Mouse (Mus musculus): ENCODE results near the gene Cmya5. TPM values are rescaled to one million over a fixed set of nuclear protein-coding genes. Genes with fewer than 3 reads are reported as not detected.

Gene Cmya5
- polyA plus RNA-seq, 1 experiment from 2014 or later, result 0.39 TPM

DNA sequence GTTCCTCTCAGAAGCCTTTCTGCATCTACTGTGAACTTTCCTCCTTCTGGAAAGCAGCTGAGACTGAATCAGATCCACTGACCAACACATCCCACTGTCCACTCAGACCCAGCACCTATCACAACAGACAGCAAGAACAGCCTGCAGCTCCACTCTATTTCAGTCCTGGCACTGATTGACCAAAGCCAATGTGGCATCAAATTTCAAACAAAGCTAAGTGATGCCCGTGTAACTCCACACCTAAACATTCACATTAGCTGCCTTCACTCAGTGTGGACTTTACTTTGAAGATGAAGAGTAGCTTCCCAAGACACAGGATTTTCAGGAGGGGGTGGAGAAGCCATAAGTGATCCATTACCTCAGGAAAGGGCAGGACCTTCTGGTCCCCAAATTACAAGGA lies 122.4 kb downstream of the Cmya5 start:
- H3K27me3 ChIP-seq (ENCODE audit: control insufficient read depth, insufficient read depth, low read length), result no peaks in the 10 kb centered on the region
- ATAC-seq (ENCODE audit: low read depth), result no peak
- H3K4me3 ChIP-seq (ENCODE audit: low read depth, low read length), result no peak overlapping the region
- no peaks in the 10 kb centered on the region for H3K36me3 ChIP-seq (ENCODE audit: control insufficient read depth, insufficient read depth, low read length)
- H3K4me2 ChIP-seq (ENCODE audit: low read depth, low read length), result no peak overlapping the region
- no peaks in the 10 kb centered on the region for H3K9me3 ChIP-seq (ENCODE audit: control insufficient read depth, low read length)
- H3K27ac ChIP-seq (ENCODE audit: low read depth, low read length), result no peak overlapping the region
- WGBS, result 30% methylated on average over 1 of the region's 1 CpGs
- no peak overlapping the region for H3K9ac ChIP-seq (replicated peaks; ENCODE audit: low read depth, low read length)
- H3K4me1 ChIP-seq (ENCODE audit: control insufficient read depth, insufficient read depth, low read length), result no peaks in the 10 kb centered on the region

DNA sequence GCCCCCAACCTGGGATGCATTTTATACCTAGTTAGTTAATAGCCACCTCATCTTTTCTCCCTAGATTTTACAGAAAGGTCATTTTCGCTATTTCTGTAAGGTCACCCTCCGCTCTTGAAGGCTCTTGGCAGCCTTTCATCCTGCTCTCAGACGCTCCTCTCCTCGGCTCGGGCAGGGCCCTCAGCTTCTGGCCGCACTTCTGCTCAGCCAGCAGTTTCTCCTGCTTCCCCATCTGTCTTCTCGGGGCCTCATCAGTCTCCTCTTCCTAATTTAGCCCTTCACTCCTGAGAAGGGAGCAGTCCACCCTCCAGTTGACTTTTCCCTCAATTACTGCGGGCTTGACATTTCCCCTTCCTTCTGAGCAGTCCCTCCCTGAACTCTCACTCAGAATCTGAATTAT lies 131.6 kb downstream of the Cmya5 start:
- no peak overlapping the region for H3K4me2 ChIP-seq (ENCODE audit: low read depth, low read length)
- H3K4me1 ChIP-seq (ENCODE audit: control insufficient read depth, insufficient read depth, low read length), result no peaks in the 10 kb centered on the region
- H3K9me3 ChIP-seq (ENCODE audit: control insufficient read depth, low read length), result no peaks in the 10 kb centered on the region
- H3K27ac ChIP-seq (ENCODE audit: low read depth, low read length), result no peak overlapping the region
- no peak overlapping the region for H3K9ac ChIP-seq (replicated peaks; ENCODE audit: low read depth, low read length)
- H3K36me3 ChIP-seq (ENCODE audit: control insufficient read depth, insufficient read depth, low read length), result no peaks in the 10 kb centered on the region
- no peak for ATAC-seq (ENCODE audit: low read depth)
- WGBS, result 76% methylated on average over 8 of the region's 8 CpGs
- no peak overlapping the region for H3K4me3 ChIP-seq (ENCODE audit: low read depth, low read length)
- no peaks in the 10 kb centered on the region for H3K27me3 ChIP-seq (ENCODE audit: control insufficient read depth, insufficient read depth, low read length)

DNA sequence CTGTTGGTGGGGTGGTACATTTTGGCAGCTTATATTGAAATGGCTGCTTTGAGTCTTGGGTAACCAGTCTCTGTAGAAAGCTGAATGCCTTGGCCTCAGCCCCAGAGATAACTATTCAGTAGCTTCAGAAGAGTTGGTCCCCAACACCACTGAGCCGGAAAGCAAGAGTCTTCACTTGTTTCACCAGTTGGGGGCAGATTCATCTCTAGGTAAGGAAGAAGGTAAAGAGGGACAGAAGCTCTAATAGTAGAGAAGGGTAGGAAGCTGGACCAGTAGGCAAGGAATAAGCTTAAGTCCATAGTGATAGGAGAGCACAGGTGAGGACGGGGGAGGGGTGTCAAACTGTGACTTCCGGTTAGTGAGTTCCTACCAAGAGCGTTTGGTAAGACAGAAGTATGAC lies 133.2 kb downstream of the Cmya5 start:
- WGBS, result 94% methylated on average over 4 of the region's 4 CpGs
- no peak overlapping the region for H3K4me2 ChIP-seq (ENCODE audit: low read depth, low read length)
- no peak for ATAC-seq (ENCODE audit: low read depth)
- H3K9ac ChIP-seq (replicated peaks; ENCODE audit: low read depth, low read length), result no peak overlapping the region
- no peaks in the 10 kb centered on the region for H3K36me3 ChIP-seq (ENCODE audit: control insufficient read depth, insufficient read depth, low read length)
- no peaks in the 10 kb centered on the region for H3K4me1 ChIP-seq (ENCODE audit: control insufficient read depth, insufficient read depth, low read length)
- H3K9me3 ChIP-seq (ENCODE audit: control insufficient read depth, low read length), result no peaks in the 10 kb centered on the region
- no peaks in the 10 kb centered on the region for H3K27me3 ChIP-seq (ENCODE audit: control insufficient read depth, insufficient read depth, low read length)
- H3K4me3 ChIP-seq (ENCODE audit: low read depth, low read length), result no peak overlapping the region
- H3K27ac ChIP-seq (ENCODE audit: low read depth, low read length), result no peak overlapping the region

DNA sequence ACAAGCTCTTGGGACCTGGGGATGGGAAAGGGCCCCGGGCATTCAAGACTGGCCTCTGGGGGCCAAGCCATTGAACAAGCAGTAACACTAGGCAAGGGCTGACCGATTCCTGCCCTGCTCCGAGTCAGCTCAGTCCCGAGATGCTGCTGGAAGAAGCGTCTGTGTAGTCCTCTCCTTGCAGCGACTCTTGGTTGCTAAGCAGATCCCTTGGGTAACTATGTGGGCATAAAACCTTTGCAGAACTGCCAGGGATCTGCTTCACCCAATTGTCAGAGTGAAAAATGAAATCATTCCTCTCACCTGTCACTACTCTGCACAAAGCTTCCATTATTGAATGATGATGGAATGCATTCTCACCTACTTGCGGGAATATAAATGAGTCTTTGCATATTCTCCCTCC lies 134.0 kb downstream of the Cmya5 start:
- Histone ChIP-seq H3K27ac (ENCODE audit: low read depth, low read length) (no peak overlapping the region), H3K27me3 (ENCODE audit: control insufficient read depth, insufficient read depth, low read length) (no peaks in the 10 kb centered on the region), H3K36me3 (ENCODE audit: control insufficient read depth, insufficient read depth, low read length) (no peaks in the 10 kb centered on the region), H3K4me1 (ENCODE audit: control insufficient read depth, insufficient read depth, low read length) (no peaks in the 10 kb centered on the region), H3K4me2 (ENCODE audit: low read depth, low read length) (no peak overlapping the region), H3K9ac (replicated peaks; ENCODE audit: low read depth, low read length) (no peak overlapping the region), H3K9me3 (ENCODE audit: control insufficient read depth, low read length) (no peaks in the 10 kb centered on the region), H3K4me3 (ENCODE audit: low read depth, low read length) (no peak overlapping the region)
- 80% methylated on average over 7 of the region's 7 CpGs for WGBS
- no peak for ATAC-seq (ENCODE audit: low read depth)

DNA sequence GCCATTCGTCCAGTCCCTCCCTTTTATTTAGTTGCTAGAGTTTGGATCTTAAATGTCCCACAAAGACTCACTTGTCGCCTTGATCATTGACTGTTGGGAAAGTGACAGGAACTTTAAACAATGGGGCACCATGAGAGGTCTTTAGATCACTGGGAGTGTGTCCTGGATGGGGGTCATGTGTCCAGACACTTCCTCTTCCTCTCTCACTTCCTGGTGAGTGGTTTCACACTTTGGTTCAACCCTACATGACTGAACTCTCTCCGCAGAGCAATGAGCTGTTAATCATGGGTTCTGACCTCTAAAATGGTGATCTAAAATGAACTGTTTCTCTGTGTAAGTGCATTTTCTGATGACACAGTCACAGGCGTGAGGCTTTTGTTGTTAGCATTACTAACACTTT lies 137.4 kb downstream of the Cmya5 start:
- 81% methylated on average over 4 of the region's 4 CpGs for WGBS
- no peak for ATAC-seq (ENCODE audit: low read depth)
- Histone ChIP-seq H3K27ac (ENCODE audit: low read depth, low read length) (no peak overlapping the region), H3K4me1 (ENCODE audit: control insufficient read depth, insufficient read depth, low read length) (no peaks in the 10 kb centered on the region), H3K9me3 (ENCODE audit: control insufficient read depth, low read length) (no peaks in the 10 kb centered on the region), H3K36me3 (ENCODE audit: control insufficient read depth, insufficient read depth, low read length) (no peaks in the 10 kb centered on the region), H3K4me2 (ENCODE audit: low read depth, low read length) (no peak overlapping the region), H3K27me3 (ENCODE audit: control insufficient read depth, insufficient read depth, low read length) (no peaks in the 10 kb centered on the region), H3K4me3 (ENCODE audit: low read depth, low read length) (no peak overlapping the region), H3K9ac (replicated peaks; ENCODE audit: low read depth, low read length) (no peak overlapping the region)

DNA sequence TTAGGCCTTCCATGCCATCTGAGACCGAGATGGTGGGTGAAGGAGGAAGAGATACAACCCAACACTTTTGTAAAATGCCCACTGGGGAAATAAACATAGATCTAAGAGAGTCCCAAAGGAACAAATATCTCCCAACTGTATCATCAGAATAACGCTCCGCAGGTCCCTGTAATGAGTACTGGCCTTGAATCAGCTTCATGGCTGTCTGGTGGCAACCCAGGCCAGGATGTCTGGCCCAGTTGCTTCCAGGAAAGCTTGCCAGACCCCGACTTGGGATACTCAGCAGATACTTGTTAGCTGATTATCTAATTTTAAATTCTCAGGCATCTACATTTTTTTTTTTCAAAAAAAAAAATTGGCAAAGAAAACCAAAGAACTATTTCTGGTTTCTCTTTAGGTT lies 138.2 kb downstream of the Cmya5 start:
- Histone ChIP-seq H3K27me3 (ENCODE audit: control insufficient read depth, insufficient read depth, low read length) (no peaks in the 10 kb centered on the region), H3K4me1 (ENCODE audit: control insufficient read depth, insufficient read depth, low read length) (no peaks in the 10 kb centered on the region), H3K27ac (ENCODE audit: low read depth, low read length) (no peak overlapping the region), H3K9ac (replicated peaks; ENCODE audit: low read depth, low read length) (no peak overlapping the region), H3K4me3 (ENCODE audit: low read depth, low read length) (no peak overlapping the region), H3K4me2 (ENCODE audit: low read depth, low read length) (no peak overlapping the region), H3K36me3 (ENCODE audit: control insufficient read depth, insufficient read depth, low read length) (no peaks in the 10 kb centered on the region), H3K9me3 (ENCODE audit: control insufficient read depth, low read length) (no peaks in the 10 kb centered on the region)
- WGBS, result 88% methylated on average over 4 of the region's 4 CpGs
- no peak for ATAC-seq (ENCODE audit: low read depth)

DNA sequence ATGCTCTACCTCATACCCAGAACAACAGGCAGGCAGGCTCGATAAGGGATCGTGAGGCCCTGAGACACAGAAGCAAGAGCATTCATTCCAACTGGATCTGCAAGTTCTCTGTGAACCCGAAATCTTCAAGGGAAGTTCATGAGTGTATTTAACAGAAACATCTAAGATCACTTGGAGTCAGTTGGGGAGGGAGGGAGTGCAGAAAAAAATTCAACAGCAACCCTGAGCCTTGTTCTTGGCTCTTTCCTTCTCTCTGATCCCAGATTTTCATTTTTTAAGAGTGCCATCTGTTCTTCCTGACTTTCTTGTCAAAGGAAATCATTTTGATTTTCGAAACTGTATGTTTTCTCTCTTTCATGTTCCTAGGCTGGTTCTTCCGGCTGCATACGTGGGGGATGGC lies 140.5 kb downstream of the Cmya5 start:
- Histone ChIP-seq H3K4me1 (ENCODE audit: control insufficient read depth, insufficient read depth, low read length) (peaks cover 3% of the 10 kb centered on the region; the same call in 1 of the 2 replicates), H3K36me3 (ENCODE audit: control insufficient read depth, insufficient read depth, low read length) (no peaks in the 10 kb centered on the region), H3K9me3 (ENCODE audit: control insufficient read depth, low read length) (no peaks in the 10 kb centered on the region), H3K4me3 (ENCODE audit: low read depth, low read length) (no peak overlapping the region), H3K27me3 (ENCODE audit: control insufficient read depth, insufficient read depth, low read length) (no peaks in the 10 kb centered on the region), H3K4me2 (ENCODE audit: low read depth, low read length) (no peak overlapping the region), H3K9ac (replicated peaks; ENCODE audit: low read depth, low read length) (no peak overlapping the region), H3K27ac (ENCODE audit: low read depth, low read length) (no peak overlapping the region)
- 90% methylated on average over 6 of the region's 6 CpGs for WGBS
- ATAC-seq (ENCODE audit: low read depth), result no peak

DNA sequence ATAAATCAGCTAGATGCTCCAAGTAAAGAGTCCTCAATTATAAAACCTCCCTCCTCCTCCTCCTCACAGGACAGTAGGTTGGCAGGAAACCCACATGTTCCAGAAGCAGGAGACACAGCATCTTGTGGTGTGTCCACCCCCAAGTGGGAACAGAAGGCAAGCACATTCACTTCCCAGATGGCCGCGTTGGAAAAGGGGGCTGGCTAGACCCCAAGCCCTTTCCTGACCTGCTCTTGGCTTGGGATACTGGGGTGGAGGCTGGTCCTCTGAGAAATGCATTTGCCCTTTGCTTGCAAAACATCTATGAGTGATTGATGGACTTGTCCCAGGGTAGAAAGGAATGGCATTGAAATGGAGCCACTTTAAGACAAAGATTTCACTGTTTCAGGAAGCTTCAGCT lies 142.1 kb downstream of the Cmya5 start:
- Histone ChIP-seq H3K4me1 (ENCODE audit: control insufficient read depth, insufficient read depth, low read length) (peaks cover 3% of the 10 kb centered on the region; the same call in 1 of the 2 replicates), H3K4me3 (ENCODE audit: low read depth, low read length) (no peak overlapping the region), H3K9me3 (ENCODE audit: control insufficient read depth, low read length) (no peaks in the 10 kb centered on the region), H3K9ac (replicated peaks; ENCODE audit: low read depth, low read length) (no peak overlapping the region), H3K36me3 (ENCODE audit: control insufficient read depth, insufficient read depth, low read length) (no peaks in the 10 kb centered on the region), H3K27ac (ENCODE audit: low read depth, low read length) (no peak overlapping the region), H3K27me3 (ENCODE audit: control insufficient read depth, insufficient read depth, low read length) (no peaks in the 10 kb centered on the region), H3K4me2 (ENCODE audit: low read depth, low read length) (no peak overlapping the region)
- 65% methylated on average over 2 of the region's 2 CpGs for WGBS
- no peak for ATAC-seq (ENCODE audit: low read depth)

DNA sequence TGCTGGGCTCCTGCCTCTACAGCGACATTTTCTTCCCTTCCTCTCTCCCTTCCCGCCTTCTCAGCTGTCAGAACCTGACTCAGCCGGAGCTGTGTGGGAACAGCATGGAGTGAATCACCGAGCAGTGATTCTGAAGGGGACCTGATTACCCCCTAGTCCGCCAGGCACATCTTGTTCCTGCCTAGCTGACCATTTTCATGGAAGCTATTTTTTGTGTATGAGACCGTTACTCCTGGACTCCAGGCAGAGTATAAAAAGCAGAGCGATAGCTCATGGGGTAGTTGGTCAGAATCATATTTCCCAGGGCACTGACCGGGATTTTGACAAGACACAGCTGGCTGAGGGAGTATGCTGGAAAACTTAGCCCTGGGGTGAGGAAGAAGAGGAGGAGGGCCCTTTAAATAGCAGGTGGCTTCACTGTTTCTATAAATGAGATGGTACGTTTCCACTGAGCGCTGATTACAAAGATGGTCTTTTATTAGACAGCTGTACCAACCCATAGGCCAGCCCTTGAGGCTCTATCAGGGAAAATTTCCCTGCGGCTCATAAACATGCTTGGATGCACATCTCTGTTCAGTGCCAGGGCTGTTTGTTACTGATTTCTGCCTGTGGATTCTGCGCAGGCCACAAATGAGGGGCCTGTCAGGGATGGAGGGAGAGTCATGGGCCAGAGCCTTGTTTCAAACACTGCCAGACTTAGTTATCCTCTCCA lies 143.7 kb downstream of the Cmya5 start:
- H3K27ac ChIP-seq (ENCODE audit: low read depth, low read length), result peak overlapping the region; percentile 31; the same call in 1 of the 2 replicates
- no peak overlapping the region for H3K4me3 ChIP-seq (ENCODE audit: low read depth, low read length)
- WGBS, result 57% methylated on average over 12 of the region's 12 CpGs
- peak; percentile 71; the same call in 1 of the 2 replicates for ATAC-seq (ENCODE audit: low read depth)
- H3K4me2 ChIP-seq (ENCODE audit: low read depth, low read length), result no peak overlapping the region
- H3K27me3 ChIP-seq (ENCODE audit: control insufficient read depth, insufficient read depth, low read length), result no peaks in the 10 kb centered on the region
- no peak overlapping the region for H3K9ac ChIP-seq (replicated peaks; ENCODE audit: low read depth, low read length)
- H3K36me3 ChIP-seq (ENCODE audit: control insufficient read depth, insufficient read depth, low read length), result no peaks in the 10 kb centered on the region
- H3K9me3 ChIP-seq (ENCODE audit: control insufficient read depth, low read length), result no peaks in the 10 kb centered on the region
- peaks cover 3% of the 10 kb centered on the region; the same call in 1 of the 2 replicates for H3K4me1 ChIP-seq (ENCODE audit: control insufficient read depth, insufficient read depth, low read length)
